Mouse (Mus musculus) WW6 (cell line): Measurements from ENCODE around the gene Nr6a1.

Experiments
- DNase-seq: peaks from one replicate; pipeline ENCODE4 v3.0.0-alpha.2; 2013; ENCODE audit warnings: low read depth, low spot score

The Nr6a1 gene

GRCm38 (mm10) chr2:38927115-38927979, at the start of gene Nr6a1:
Gene Nr6a1 (minus strand): TSS chr2:38927688.
- no peak for DNase-seq

- no peak for DNase-seq
These were observed 48.7 kb upstream of the Nr6a1 start for GRCm38 (mm10) chr2:38975941-38976805.

GRCm38 (mm10) chr2:38975181-38975580, 47.7 kb upstream of the Nr6a1 start:
- no peak for DNase-seq

- no peak for DNase-seq
These were observed 46.7 kb upstream of the Nr6a1 start for GRCm38 (mm10) chr2:38974171-38974570.

GRCm38 (mm10) chr2:38973701-38974100, 46.2 kb upstream of the Nr6a1 start:
- DNase-seq: no peak

- DNase-seq: no peak
These were observed 45.7 kb upstream of the Nr6a1 start for GRCm38 (mm10) chr2:38973223-38973622.

- DNase-seq: no peak
These were observed 42.6 kb upstream of the Nr6a1 start for GRCm38 (mm10) chr2:38970057-38970456.

- no peak for DNase-seq
These were observed 42.2 kb upstream of the Nr6a1 start for GRCm38 (mm10) chr2:38969650-38970049.

GRCm38 (mm10) chr2:38964198-38964597, 36.7 kb upstream of the Nr6a1 start:
- no peak for DNase-seq

- DNase-seq: no peak
These were observed 30.3 kb upstream of the Nr6a1 start for GRCm38 (mm10) chr2:38957671-38958223.

GRCm38 (mm10) chr2:38956062-38956461, 28.6 kb upstream of the Nr6a1 start:
- no peak for DNase-seq

- DNase-seq: no peak
These were observed 25.8 kb upstream of the Nr6a1 start for GRCm38 (mm10) chr2:38953152-38953883.

- DNase-seq: no peak
These were observed 22.8 kb upstream of the Nr6a1 start for GRCm38 (mm10) chr2:38950281-38950719.

- DNase-seq: no peak
These were observed 20.1 kb upstream of the Nr6a1 start for GRCm38 (mm10) chr2:38947566-38947965.

GRCm38 (mm10) chr2:38944460-38945161, 17.1 kb upstream of the Nr6a1 start:
- DNase-seq: no peak

- no peak for DNase-seq
These were observed 16.5 kb upstream of the Nr6a1 start for GRCm38 (mm10) chr2:38943977-38944376.

- DNase-seq: no peak
These were observed 15.7 kb upstream of the Nr6a1 start for GRCm38 (mm10) chr2:38943161-38943560.

GRCm38 (mm10) chr2:38941898-38942297, 14.4 kb upstream of the Nr6a1 start:
- DNase-seq: no peak

- no peak for DNase-seq
These were observed 13.9 kb upstream of the Nr6a1 start for GRCm38 (mm10) chr2:38941426-38941825.

- DNase-seq: no peak
These were observed 11.6 kb upstream of the Nr6a1 start for GRCm38 (mm10) chr2:38939047-38939446.

- DNase-seq: no peak
These were observed 10.5 kb upstream of the Nr6a1 start for GRCm38 (mm10) chr2:38938007-38938406.
